Mouse (Mus musculus): ENCODE measurements around the gene Fcmr. TPM values are rescaled to one million over a fixed set of nuclear protein-coding genes. Genes with fewer than 3 reads are reported as not detected.
A peak's percentile ranks its signal among the peaks of the same experiment; 100 is the strongest.

Gene Fcmr
- total RNA-seq, 2 experiments from 2014 or later = 0.33 TPM; not detected in 1

GRCm38 (mm10) chr1:130854819-130855218 is 10.7 kb upstream of the Fcmr start:
- intact Hi-C loops (cut with DNase I) = no loop called here
- DNase-seq (ENCODE audit: low spot score in 2 of 2) = no peak

GRCm38 (mm10) chr1:130855723-130856122 is 9.7 kb upstream of the Fcmr start:
- intact Hi-C loops (cut with DNase I) = no loop called here
- no peak for DNase-seq (ENCODE audit: low spot score in 2 of 2)

- intact Hi-C loops (cut with DNase I) = no loop called here
Observed at GRCm38 (mm10) chr1:130857456-130857855, 8.0 kb upstream of the Fcmr start.

GRCm38 (mm10) chr1:130864238-130864637 is 1.2 kb upstream of the Fcmr start:
- intact Hi-C loops (cut with DNase I) = no loop called here
- no peak for DNase-seq (ENCODE audit: low spot score in 2 of 2)

More at GRCm38 (mm10) chr1:130857456-130857855, 8.0 kb upstream of the Fcmr start:
- no peak for DNase-seq (ENCODE audit: low spot score in 2 of 2)

GRCm38 (mm10) chr1:130864741-130865140 is 728 bp upstream of the Fcmr start:
- intact Hi-C loops (cut with DNase I) = no loop called here
- DNase-seq (ENCODE audit: low spot score in 2 of 2) = no peak

GRCm38 (mm10) chr1:130872912-130873311 is 7.4 kb downstream of the Fcmr start:
- no peak for DNase-seq (ENCODE audit: low spot score in 2 of 2)
- intact Hi-C loops (cut with DNase I) = no loop called here

GRCm38 (mm10) chr1:130875139-130875538 is 9.7 kb downstream of the Fcmr start:
- intact Hi-C loops (cut with DNase I) = no loop called here
- peak; percentile 58 to 64 for DNase-seq (ENCODE audit: low spot score in 2 of 2)

- intact Hi-C loops (cut with DNase I) = loop anchor here (2.0 kb wide), 2 partner anchors 103 to 177 kb away; no protein-coding TSS in a partner anchor
- DNase-seq (ENCODE audit: low spot score in 2 of 2) = no peak
Observed at GRCm38 (mm10) chr1:130875910-130876309, 10.4 kb downstream of the Fcmr start.

- intact Hi-C loops (cut with DNase I) = loop anchor here (2.0 kb wide), 2 partner anchors 102 to 176 kb away; no protein-coding TSS in a partner anchor
- DNase-seq (ENCODE audit: low spot score in 2 of 2) = peak; percentile 84 to 85
Observed at GRCm38 (mm10) chr1:130876931-130877509, 11.6 kb downstream of the Fcmr start.

GRCm38 (mm10) chr1:130877889-130878614 is 12.6 kb downstream of the Fcmr start:
- intact Hi-C loops (cut with DNase I) = loop anchor here (2.0 kb wide), 2 partner anchors 101 to 175 kb away; no protein-coding TSS in a partner anchor

GRCm38 (mm10) chr1:130879927-130880326 is 14.5 kb downstream of the Fcmr start:
- DNase-seq (ENCODE audit: low spot score in 2 of 2) = no peak
- intact Hi-C loops (cut with DNase I) = no loop called here

More at GRCm38 (mm10) chr1:130877889-130878614, 12.6 kb downstream of the Fcmr start:
- peak in 1 of 2 experiments; percentile 12 for DNase-seq (ENCODE audit: low spot score in 2 of 2)

GRCm38 (mm10) chr1:130883146-130883545 is 17.7 kb downstream of the Fcmr start:
- no peak for DNase-seq (ENCODE audit: low spot score in 2 of 2)

GRCm38 (mm10) chr1:130887354-130887753 is 21.9 kb downstream of the Fcmr start, which contains the start of gene Il24:
Gene Il24, minus strand, starts transcription at chr1:130887454.
- no peak for DNase-seq (ENCODE audit: low spot score in 2 of 2)
- intact Hi-C loops (cut with DNase I) = no loop called here

More at GRCm38 (mm10) chr1:130883146-130883545, 17.7 kb downstream of the Fcmr start:
- intact Hi-C loops (cut with DNase I) = no loop called here

GRCm38 (mm10) chr1:130892446-130892845 is 27.0 kb downstream of the Fcmr start:
- DNase-seq (ENCODE audit: low spot score in 2 of 2) = no peak
- intact Hi-C loops (cut with DNase I) = no loop called here

GRCm38 (mm10) chr1:130893329-130894040 is 28.0 kb downstream of the Fcmr start:
- intact Hi-C loops (cut with DNase I) = no loop called here
- no peak for DNase-seq (ENCODE audit: low spot score in 2 of 2)

- DNase-seq (ENCODE audit: low spot score in 2 of 2) = no peak
- intact Hi-C loops (cut with DNase I) = no loop called here
Observed at GRCm38 (mm10) chr1:130894468-130894867, 29.0 kb downstream of the Fcmr start.

- no peak for DNase-seq (ENCODE audit: low spot score in 2 of 2)
- intact Hi-C loops (cut with DNase I) = no loop called here
Observed at GRCm38 (mm10) chr1:130902505-130902904, 37.0 kb downstream of the Fcmr start.

GRCm38 (mm10) chr1:130911401-130912010 is 46.0 kb downstream of the Fcmr start, which contains the start of gene Il20:
Gene Il20, minus strand, starts transcription at chr1:130911451.
- intact Hi-C loops (cut with DNase I) = no loop called here
- no peak for DNase-seq (ENCODE audit: low spot score in 2 of 2)

- no peak for DNase-seq (ENCODE audit: low spot score in 2 of 2)
- intact Hi-C loops (cut with DNase I) = no loop called here
Observed at GRCm38 (mm10) chr1:130918323-130918980, 53.0 kb downstream of the Fcmr start.

All from left cerebral cortex, postnatal 14 days (tissue).